Mouse (Mus musculus): ENCODE data around the gene Krt34.

DNA sequence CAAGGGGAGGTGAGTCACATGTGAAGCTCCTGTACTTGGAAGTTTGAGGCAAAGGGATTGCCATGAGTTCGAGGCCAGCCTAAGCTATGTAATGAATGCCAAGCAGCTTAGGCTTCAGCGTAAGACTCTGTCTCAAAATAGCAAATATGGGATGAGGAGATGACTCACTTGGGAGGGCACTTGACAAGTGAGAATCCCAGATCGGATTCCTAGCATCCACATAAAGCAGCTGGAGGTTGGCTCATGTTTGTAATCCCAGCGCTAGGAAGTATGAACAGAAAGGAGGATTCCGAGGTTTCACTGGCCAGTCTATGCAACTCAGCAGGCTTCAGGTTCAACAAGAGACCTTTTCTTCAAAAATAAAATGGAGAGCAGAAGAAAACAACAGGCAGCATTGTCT, 19.9 kb downstream of the Krt34 start:
- no peak for TF ChIP-seq CTCF (IDR thresholded peaks at IDR 0.05; ENCODE audit: low read depth)
- TF ChIP-seq EP300 (IDR thresholded peaks at IDR 0.05; ENCODE audit: low read depth): no peak
